In the genomic region with DNA sequence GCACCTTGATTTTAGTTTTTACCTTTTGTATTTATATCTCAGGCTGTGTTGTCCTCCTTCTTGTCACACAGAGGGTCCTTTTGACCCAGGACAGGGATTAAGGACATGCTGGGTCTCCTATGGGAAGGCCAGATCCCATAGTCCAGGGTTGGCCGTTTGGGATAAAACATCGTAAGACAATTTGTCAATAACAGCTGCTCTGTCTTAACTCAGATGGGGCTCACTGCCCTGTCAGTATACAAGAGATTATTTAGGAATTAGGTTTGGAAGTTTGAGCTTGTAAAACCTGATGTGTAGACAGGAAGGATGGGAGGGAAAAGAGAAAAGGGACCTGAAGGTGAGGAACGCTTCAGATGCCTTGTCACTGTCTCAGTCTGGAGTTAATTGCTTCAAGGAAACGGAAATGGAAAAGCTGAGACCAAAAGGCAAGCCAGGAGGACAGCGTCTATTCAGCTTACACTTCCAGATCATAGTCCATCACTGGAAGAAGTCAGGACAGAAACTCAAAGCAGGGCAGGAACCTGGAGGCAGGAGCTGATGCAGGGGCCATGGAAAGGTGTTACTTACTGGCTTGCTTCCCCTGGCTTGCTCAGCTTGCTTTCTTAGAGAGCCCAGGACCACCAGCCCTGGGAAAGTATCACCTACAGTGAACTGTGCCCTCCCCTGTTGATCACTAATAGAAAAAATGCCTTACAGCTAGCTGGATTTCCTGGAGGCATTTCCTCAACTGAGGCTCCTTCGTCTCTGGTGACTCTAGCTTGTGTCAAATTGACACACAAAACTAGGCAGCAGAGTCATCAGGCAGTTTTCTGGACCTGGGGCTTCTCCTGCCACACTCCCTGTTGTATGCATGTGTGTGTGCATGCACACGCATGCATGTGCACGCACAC, we compare ENCODE assay signal across 27 mouse cellular contexts. TPM values are rescaled to one million over a fixed set of nuclear protein-coding genes. Genes with fewer than 3 reads are reported as not detected.
"Had no signal": no experiment of that assay in that cellular context is flagged by ENCODE, and none has a peak within 500 bp of the region (broad histone marks: within the 10 kb centered on the region; RNA-seq: fewer than 3 reads in every experiment).

No protein-coding gene starts in this region.

- H3K9me3 ChIP-seq: embryonic facial prominence, embryonic 10.5 days; embryonic facial prominence, embryonic 12.5 days; embryonic facial prominence, embryonic 13.5 days; embryonic facial prominence, embryonic 15.5 days; forebrain, embryonic 10.5 days; forebrain, embryonic 12.5 days; forebrain, embryonic 13.5 days; forebrain, embryonic 15.5 days had no signal

- H3K4me2 ChIP-seq: embryonic facial prominence, embryonic 12.5 days; embryonic facial prominence, embryonic 13.5 days; embryonic facial prominence, embryonic 15.5 days; forebrain, embryonic 12.5 days; forebrain, embryonic 13.5 days; forebrain, embryonic 15.5 days had no signal

- ATAC-seq: forebrain, embryonic 13.5 days; forebrain, embryonic 14.5 days; forebrain, embryonic 15.5 days; forebrain, embryonic 16.5 days; forebrain, postnatal 0 days had no signal

- H3K27me3 ChIP-seq: embryonic facial prominence, embryonic 12.5 days; embryonic facial prominence, embryonic 13.5 days; embryonic facial prominence, embryonic 15.5 days; forebrain, embryonic 12.5 days; forebrain, embryonic 13.5 days; forebrain, embryonic 15.5 days had no signal

- DNase-seq: cerebellum, adult 8-10 months; cerebellum, adult 9-10 months; cerebellum, adult 9-11 months; cerebellum, postnatal 10 days; cerebellum, postnatal 14 days; cerebellum, postnatal 25 days; cerebellum, postnatal 36 days; embryo, embryonic 11 days; forebrain, postnatal 0 days; gastrocnemius, postnatal 10 days; gastrocnemius, postnatal 14 days; gastrocnemius, postnatal 25 days; gastrocnemius, postnatal 36 days; heart, adult 11 months; heart, adult 18-20 months; heart, adult 2 months had no signal

- H3K4me1 ChIP-seq: embryonic facial prominence, embryonic 12.5 days; embryonic facial prominence, embryonic 13.5 days; embryonic facial prominence, embryonic 15.5 days; forebrain, embryonic 10.5 days; forebrain, embryonic 12.5 days; forebrain, embryonic 13.5 days; forebrain, embryonic 15.5 days had no signal

- H3K36me3 ChIP-seq: embryonic facial prominence, embryonic 10.5 days; embryonic facial prominence, embryonic 12.5 days; embryonic facial prominence, embryonic 13.5 days; embryonic facial prominence, embryonic 15.5 days; forebrain, embryonic 10.5 days; forebrain, embryonic 12.5 days; forebrain, embryonic 15.5 days had no signal

- H3K4me3 ChIP-seq: embryonic facial prominence, embryonic 10.5 days; embryonic facial prominence, embryonic 12.5 days; embryonic facial prominence, embryonic 13.5 days; embryonic facial prominence, embryonic 15.5 days; erythroblast, embryonic 14.5 days; forebrain, embryonic 10.5 days; forebrain, embryonic 12.5 days; forebrain, embryonic 13.5 days; forebrain, embryonic 15.5 days; heart, adult 2 months had no signal

- H3K9ac ChIP-seq: embryonic facial prominence, embryonic 12.5 days; embryonic facial prominence, embryonic 13.5 days; embryonic facial prominence, embryonic 15.5 days; forebrain, embryonic 12.5 days; forebrain, embryonic 13.5 days; forebrain, embryonic 15.5 days; forebrain, postnatal 0 days had no signal

- H3K27ac ChIP-seq: embryonic facial prominence, embryonic 10.5 days; embryonic facial prominence, embryonic 12.5 days; embryonic facial prominence, embryonic 13.5 days; embryonic facial prominence, embryonic 15.5 days; forebrain, embryonic 10.5 days; forebrain, embryonic 12.5 days; forebrain, embryonic 13.5 days; forebrain, embryonic 15.5 days; heart, adult 2 months had no signal

RNA-seq across cellular contexts. Expression of a gene that starts 27.9 kb away (rescaled TPM):
- polyA plus RNA-seq: erythroblast, embryonic 14.5 days had no signal
